Mouse (Mus musculus): ENCODE results near the gene Tnfrsf23. TPM values are rescaled to one million over a fixed set of nuclear protein-coding genes. Genes with fewer than 3 reads are reported as not detected.

Tnfrsf23 gene
- polyA plus RNA-seq, 1 experiment from 2014 or later: 0.75 TPM

DNA sequence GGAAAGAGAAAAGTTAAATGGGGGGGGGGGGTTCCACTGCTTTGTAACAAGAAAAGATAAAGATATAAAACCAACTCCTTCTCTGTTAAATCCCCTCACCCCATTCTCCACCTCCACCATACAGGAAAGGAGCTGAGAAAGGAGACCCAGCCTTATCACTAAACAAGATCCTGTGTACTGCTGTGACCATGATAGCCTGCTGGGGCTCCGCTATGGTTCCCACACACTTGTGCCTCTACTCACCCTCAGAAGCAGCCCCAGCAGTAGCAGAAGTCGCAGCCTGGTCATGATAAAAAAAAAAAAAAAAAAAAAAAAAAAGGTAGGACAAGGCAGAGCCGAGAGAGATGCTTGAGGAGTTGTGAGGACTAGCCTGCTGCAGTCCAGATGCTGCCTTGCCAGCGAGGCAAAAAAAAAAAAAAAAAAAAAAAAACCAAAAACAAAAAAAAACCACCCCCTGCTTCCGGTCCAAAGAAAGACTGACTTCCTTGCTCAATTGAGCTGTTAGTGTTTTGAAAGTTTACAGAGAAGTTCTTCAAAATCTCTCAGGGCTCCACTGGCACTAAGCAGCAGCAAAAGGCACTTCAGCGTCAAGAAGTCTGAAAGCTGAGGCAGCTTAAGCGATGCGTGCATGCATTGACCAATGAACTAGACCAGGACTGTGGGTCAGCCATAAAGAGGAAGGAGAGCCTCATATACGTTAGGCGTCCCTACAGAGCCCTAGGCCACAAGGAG is 58.0 kb downstream of the Tnfrsf23 start:
- DNase-seq (no peak), ATAC-seq (ENCODE audit: low FRiP score, low TSS enrichment) (no peak)
- Histone ChIP-seq H3K9ac (replicated peaks; ENCODE audit: low read length) (no peak overlapping the region), H3K4me2 (ENCODE audit: low read length) (no peak overlapping the region), H3K4me1 (ENCODE audit: control insufficient read depth, insufficient read depth, low read length) (no peaks in the 10 kb centered on the region), H3K4me3 (replicated peaks; ENCODE audit: low read depth, low read length) (no peak overlapping the region), H3K9me3 (ENCODE audit: control insufficient read depth, low read length) (no peaks in the 10 kb centered on the region), H3K27me3 (ENCODE audit: control insufficient read depth, insufficient read depth, low read length) (no peaks in the 10 kb centered on the region), H3K36me3 (ENCODE audit: control insufficient read depth, insufficient read depth, low read length) (no peaks in the 10 kb centered on the region), H3K27ac (replicated peaks; ENCODE audit: low read depth, low read length) (no peak overlapping the region)
- WGBS: 64% methylated on average over 10 of the region's 10 CpGs

DNA sequence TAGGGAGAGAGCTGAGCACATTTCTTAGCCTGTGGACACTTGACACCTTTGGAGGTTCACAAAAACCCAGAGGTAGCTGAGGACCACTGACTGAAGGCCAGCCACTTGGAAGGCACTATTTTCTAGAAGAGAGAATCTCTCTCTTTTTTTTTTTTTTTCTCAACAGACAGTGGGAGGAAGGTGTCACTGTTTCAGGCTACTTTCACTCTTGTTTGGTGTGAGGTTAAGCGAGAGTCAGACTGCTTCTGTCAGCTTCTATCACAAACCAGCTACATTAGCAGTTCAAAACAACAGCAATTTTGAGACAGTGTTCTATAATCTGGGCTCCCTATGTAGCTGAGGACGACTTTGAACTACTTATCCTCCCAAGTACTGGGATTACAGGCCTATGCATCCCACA is 59.5 kb downstream of the Tnfrsf23 start:
- Histone ChIP-seq H3K4me3 (replicated peaks; ENCODE audit: low read depth, low read length) (no peak overlapping the region), H3K4me1 (ENCODE audit: control insufficient read depth, insufficient read depth, low read length) (no peaks in the 10 kb centered on the region), H3K9ac (replicated peaks; ENCODE audit: low read length) (no peak overlapping the region), H3K27me3 (ENCODE audit: control insufficient read depth, insufficient read depth, low read length) (no peaks in the 10 kb centered on the region), H3K4me2 (ENCODE audit: low read length) (no peak overlapping the region), H3K27ac (replicated peaks; ENCODE audit: low read depth, low read length) (no peak overlapping the region), H3K9me3 (ENCODE audit: control insufficient read depth, low read length) (no peaks in the 10 kb centered on the region), H3K36me3 (ENCODE audit: control insufficient read depth, insufficient read depth, low read length) (no peaks in the 10 kb centered on the region)
- DNase-seq: no peak
- no peak for ATAC-seq (ENCODE audit: low FRiP score, low TSS enrichment)
- 72% methylated on average over 2 of the region's 2 CpGs for WGBS

DNA sequence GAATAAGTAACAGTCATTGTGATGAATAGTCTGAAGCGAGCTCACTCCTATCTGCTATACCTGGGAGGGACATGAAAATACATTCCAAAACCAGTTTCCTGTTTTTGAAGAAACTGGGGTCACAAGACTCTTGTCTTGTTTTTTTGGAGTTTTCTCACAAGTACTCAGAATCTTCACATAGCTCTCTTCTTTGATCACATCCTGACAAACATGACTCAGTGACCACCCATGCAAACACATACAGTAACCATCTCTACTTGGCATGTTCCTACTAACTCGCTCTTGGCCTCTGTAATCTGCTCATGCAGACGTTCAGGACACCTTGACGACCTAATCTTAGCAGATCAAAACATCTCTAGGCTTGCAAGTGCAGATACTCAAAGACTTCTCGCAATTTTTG is 60.5 kb downstream of the Tnfrsf23 start:
- no peaks in the 10 kb centered on the region for H3K36me3 ChIP-seq (ENCODE audit: control insufficient read depth, insufficient read depth, low read length)
- no peaks in the 10 kb centered on the region for H3K9me3 ChIP-seq (ENCODE audit: control insufficient read depth, low read length)
- no peaks in the 10 kb centered on the region for H3K4me1 ChIP-seq (ENCODE audit: control insufficient read depth, insufficient read depth, low read length)
- no peaks in the 10 kb centered on the region for H3K27me3 ChIP-seq (ENCODE audit: control insufficient read depth, insufficient read depth, low read length)
- ATAC-seq (ENCODE audit: low FRiP score, low TSS enrichment): no peak
- H3K4me3 ChIP-seq (replicated peaks; ENCODE audit: low read depth, low read length): no peak overlapping the region
- H3K9ac ChIP-seq (replicated peaks; ENCODE audit: low read length): no peak overlapping the region
- 63% methylated on average over 5 of the region's 5 CpGs for WGBS
- no peak overlapping the region for H3K27ac ChIP-seq (replicated peaks; ENCODE audit: low read depth, low read length)
- DNase-seq: no peak
- no peak overlapping the region for H3K4me2 ChIP-seq (ENCODE audit: low read length)

DNA sequence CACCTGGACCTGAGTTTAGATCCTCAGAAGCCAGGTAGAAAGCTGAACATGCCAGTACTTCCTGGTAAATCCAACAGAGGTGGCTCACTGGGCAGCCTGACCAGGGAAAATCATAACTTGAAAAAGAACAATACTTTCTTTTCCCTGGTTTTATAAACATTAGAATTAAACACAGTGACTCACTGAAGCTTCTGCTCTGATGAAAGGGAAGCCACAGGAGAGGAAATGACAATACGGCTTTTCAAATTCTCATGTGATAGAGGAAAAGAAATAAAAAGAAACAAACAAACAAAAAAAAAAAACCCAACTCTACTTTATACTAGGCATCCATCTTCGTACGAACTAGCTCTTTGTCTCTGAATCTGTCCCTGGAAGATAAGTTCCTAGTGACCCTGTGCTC is 61.1 kb downstream of the Tnfrsf23 start:
- no peaks in the 10 kb centered on the region for H3K9me3 ChIP-seq (ENCODE audit: control insufficient read depth, low read length)
- H3K36me3 ChIP-seq (ENCODE audit: control insufficient read depth, insufficient read depth, low read length): no peaks in the 10 kb centered on the region
- no peak overlapping the region for H3K4me2 ChIP-seq (ENCODE audit: low read length)
- no peaks in the 10 kb centered on the region for H3K4me1 ChIP-seq (ENCODE audit: control insufficient read depth, insufficient read depth, low read length)
- no peak overlapping the region for H3K9ac ChIP-seq (replicated peaks; ENCODE audit: low read length)
- ATAC-seq (ENCODE audit: low FRiP score, low TSS enrichment): no peak
- no peak for DNase-seq
- WGBS: 86% methylated on average over 3 of the region's 3 CpGs
- no peaks in the 10 kb centered on the region for H3K27me3 ChIP-seq (ENCODE audit: control insufficient read depth, insufficient read depth, low read length)
- no peak overlapping the region for H3K4me3 ChIP-seq (replicated peaks; ENCODE audit: low read depth, low read length)
- no peak overlapping the region for H3K27ac ChIP-seq (replicated peaks; ENCODE audit: low read depth, low read length)

DNA sequence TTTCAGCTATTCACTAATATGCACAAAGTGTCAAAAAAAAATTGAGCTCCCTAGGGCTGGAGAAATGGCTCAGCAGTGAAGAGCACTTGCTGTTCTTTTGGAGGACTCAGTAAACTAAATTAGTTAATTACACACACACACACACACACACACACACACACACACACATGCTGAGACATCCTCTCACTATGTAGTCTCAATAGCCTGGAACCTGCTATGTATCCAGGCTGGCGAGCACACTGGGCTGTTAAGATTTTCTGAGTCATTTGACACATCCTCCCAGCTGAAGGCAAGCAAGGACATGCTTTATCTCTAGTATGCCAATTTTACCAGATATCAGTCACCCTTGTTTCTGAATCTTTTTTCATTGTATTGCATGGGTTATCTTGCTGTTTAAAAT is 64.7 kb downstream of the Tnfrsf23 start:
- Histone ChIP-seq H3K27ac (replicated peaks; ENCODE audit: low read depth, low read length) (no peak overlapping the region), H3K4me3 (replicated peaks; ENCODE audit: low read depth, low read length) (no peak overlapping the region), H3K9me3 (ENCODE audit: control insufficient read depth, low read length) (no peaks in the 10 kb centered on the region), H3K27me3 (ENCODE audit: control insufficient read depth, insufficient read depth, low read length) (no peaks in the 10 kb centered on the region), H3K36me3 (ENCODE audit: control insufficient read depth, insufficient read depth, low read length) (no peaks in the 10 kb centered on the region), H3K4me1 (ENCODE audit: control insufficient read depth, insufficient read depth, low read length) (no peaks in the 10 kb centered on the region), H3K9ac (replicated peaks; ENCODE audit: low read length) (no peak overlapping the region), H3K4me2 (ENCODE audit: low read length) (no peak overlapping the region)
- 73% methylated on average over 1 of the region's 1 CpGs for WGBS
- no peak for DNase-seq
- no peak for ATAC-seq (ENCODE audit: low FRiP score, low TSS enrichment)

Other genes starting within 250 kb of the Tnfrsf23 start
- gene Cdkn1c, start 224.8 kb downstream of the Tnfrsf23 start, polyA plus RNA-seq (2014; fragmentation: Nextera tagmentation; extraction: Ambion mirVana): 271 and 417 TPM in 2 replicates
- gene Slc22a18, start 212.1 kb downstream of the Tnfrsf23 start, polyA plus RNA-seq (2014; fragmentation: Nextera tagmentation; extraction: Ambion mirVana): 0.20 and 0.78 TPM in 2 replicates
- gene Phlda2, start 182.7 kb downstream of the Tnfrsf23 start, polyA plus RNA-seq (2014; fragmentation: Nextera tagmentation; extraction: Ambion mirVana): 0.45 TPM in 1 of 2 replicates, not detected in the other
- gene Nap1l4, start 136.8 kb downstream of the Tnfrsf23 start, polyA plus RNA-seq (2014; fragmentation: Nextera tagmentation; extraction: Ambion mirVana): 174 and 226 TPM in 2 replicates
- 53.1 and 64.9 TPM in 2 replicates for gene Cars, start 85.8 kb downstream of the Tnfrsf23 start, polyA plus RNA-seq (2014; fragmentation: Nextera tagmentation; extraction: Ambion mirVana)
- gene Tnfrsf26, start 57.1 kb downstream of the Tnfrsf23 start, polyA plus RNA-seq (2014; fragmentation: Nextera tagmentation; extraction: Ambion mirVana): 0.09 and 0.21 TPM in 2 replicates
- gene Tnfrsf22, start 36.2 kb downstream of the Tnfrsf23 start, polyA plus RNA-seq (2014; fragmentation: Nextera tagmentation; extraction: Ambion mirVana): 4.3 and 5.5 TPM in 2 replicates
- gene Osbpl5, start 71.1 kb upstream of the Tnfrsf23 start, polyA plus RNA-seq (2014; fragmentation: Nextera tagmentation; extraction: Ambion mirVana): 30.1 and 33.2 TPM in 2 replicates
- gene Mrgprg, start 81.1 kb upstream of the Tnfrsf23 start, polyA plus RNA-seq (2014; fragmentation: Nextera tagmentation; extraction: Ambion mirVana): not detected in 2 replicates
- gene Mrgpre, start 98.6 kb upstream of the Tnfrsf23 start, polyA plus RNA-seq (2014; fragmentation: Nextera tagmentation; extraction: Ambion mirVana): 6.9 and 7.2 TPM in 2 replicates
- gene Nadsyn1, start 137.0 kb upstream of the Tnfrsf23 start, polyA plus RNA-seq (2014; fragmentation: Nextera tagmentation; extraction: Ambion mirVana): 6.5 and 7.1 TPM in 2 replicates
- 64.6 and 73.3 TPM in 2 replicates for gene Dhcr7, start 137.3 kb upstream of the Tnfrsf23 start, polyA plus RNA-seq (2014; fragmentation: Nextera tagmentation; extraction: Ambion mirVana)
- gene Gm498, start 181.0 kb upstream of the Tnfrsf23 start, polyA plus RNA-seq (2014; fragmentation: Nextera tagmentation; extraction: Ambion mirVana): not detected in 2 replicates

All from midbrain, embryonic 14.5 days (tissue).